Mouse (Mus musculus) forebrain, embryonic 10.5 days (tissue): ENCODE measurements around the gene Ddb2. TPM values are rescaled to one million over a fixed set of nuclear protein-coding genes. Genes with fewer than 3 reads are reported as not detected.
"Not testable (repeated sequence)": the region's sequence is repeated elsewhere in the genome, so short reads cannot be mapped to it uniquely, and the experiment has no call there.

Experiments used
- DNase-seq: peaks from one replicate; pipeline ENCODE4 v3.0.0-alpha.2; 2017; ENCODE audit warnings: low spot score; ENCODE audit errors: extremely low spot score
- H3K27ac ChIP-seq: fragments of 300-500 bp; sonication (generic); 2 replicates; pipeline ENCODE4 v1.5.1; 2016; ENCODE audit warnings: mild to moderate bottlenecking
- H3K27me3 ChIP-seq: fragments of 300-500 bp; sonication (generic); 2 replicates; pipeline ENCODE4 v1.6.1; 2016; ENCODE audit warnings: mild to moderate bottlenecking; ENCODE audit not compliant: poor library complexity, severe bottlenecking
- H3K36me3 ChIP-seq: fragments of 300-500 bp; sonication (generic); replicated peaks from 2 replicates; pipeline ENCODE4 v1.6.1; 2016; ENCODE audit warnings: mild to moderate bottlenecking, moderate library complexity
- H3K4me1 ChIP-seq: fragments of 300-500 bp; sonication (generic); 2 replicates; pipeline ENCODE4 v1.6.1; 2016
- H3K4me3 ChIP-seq: fragments of 300-500 bp; sonication (generic); 2 replicates; pipeline ENCODE4 v1.5.1; 2016; ENCODE audit warnings: mild to moderate bottlenecking, moderate library complexity
- H3K9me3 ChIP-seq: fragments of 300-500 bp; sonication (generic); 2 replicates; pipeline ENCODE4 v1.6.1; 2016; ENCODE audit warnings: mild to moderate bottlenecking, moderate library complexity
- WGBS: fragments of 180-500 bp; shearing (Covaris S2); methylation state at CpG from one replicate; pipeline ENCODE4 v1.1.7; 2016; 5-methylcytosine and 5-hydroxymethylcytosine counted together
- polyA plus RNA-seq: library from polyadenylated mRNA; unstranded; fragments of >200 nt; fragmentation: Nextera tagmentation; extraction: Ambion mirVana; gene quantifications from 2 replicates; pipeline ENCODE4 v1.2.1, GENCODE M21; 2016

Gene Ddb2
- polyA plus RNA-seq, 1 experiment from 2014 or later: 10.6 TPM

DNA sequence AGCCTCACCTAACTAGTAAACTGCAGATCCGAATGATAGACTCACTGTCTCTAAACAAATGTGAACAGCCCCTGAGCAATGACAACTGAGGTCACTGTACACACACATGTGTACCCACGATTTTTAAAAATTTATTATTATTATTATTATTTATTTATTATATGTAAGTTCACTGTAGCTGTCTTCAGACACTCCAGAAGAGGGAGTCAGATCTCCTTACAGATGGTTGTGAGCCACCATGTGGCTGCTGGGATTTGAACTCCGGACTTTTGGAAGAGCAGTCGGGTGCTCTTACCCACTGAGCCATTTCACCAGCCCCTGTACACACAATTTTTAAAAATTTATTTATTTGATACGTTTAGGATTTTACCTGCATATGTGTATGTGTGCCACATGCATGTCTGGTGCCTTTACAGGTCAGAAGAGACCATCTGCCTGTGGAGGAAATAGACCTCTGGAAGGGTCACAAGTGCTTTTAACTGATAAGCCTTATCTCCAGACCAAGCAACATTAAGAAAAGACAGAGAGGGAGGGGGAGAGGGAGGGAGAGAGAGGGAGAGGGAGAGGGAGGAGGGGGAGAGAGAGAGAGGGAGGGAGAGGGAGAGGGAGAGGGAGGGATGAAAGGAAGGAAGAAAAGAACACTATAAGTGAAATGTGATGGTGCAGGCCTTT, 7.9 kb upstream of the Ddb2 start:
- 86% methylated on average over 5 of the region's 5 CpGs for WGBS
- no peak for DNase-seq
- H3K36me3 ChIP-seq: no peaks in the 10 kb centered on the region

DNA sequence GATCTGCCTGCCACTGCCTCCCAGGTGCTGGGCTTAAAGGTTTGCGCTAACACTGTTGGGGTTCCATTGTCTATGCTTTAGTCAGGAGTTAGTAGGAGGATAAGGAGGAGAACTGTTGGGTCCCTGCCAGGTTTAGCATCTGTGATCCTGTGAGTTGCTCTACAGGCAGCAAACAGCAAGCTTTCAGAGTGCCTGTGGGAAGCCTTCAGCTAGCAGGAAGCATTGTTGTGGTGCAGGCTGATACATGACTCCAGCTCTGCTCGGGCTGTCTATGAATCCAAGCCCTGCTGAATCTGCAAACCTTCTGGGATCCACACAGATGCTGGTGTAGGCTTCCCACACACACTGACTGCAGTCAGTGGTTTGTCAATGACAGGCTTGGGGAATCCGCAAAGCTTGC, 6.6 kb upstream of the Ddb2 start:
- no peak for DNase-seq
- Histone ChIP-seq H3K4me3 (no peak overlapping the region), H3K27me3 (no peaks in the 10 kb centered on the region), H3K36me3 (no peaks in the 10 kb centered on the region), H3K27ac (0 out of 2 replicates have a peak overlapping the region, but pooled peaks have one; percentile 6), H3K4me1 (peaks cover 12% of the 10 kb centered on the region), H3K9me3 (no peaks in the 10 kb centered on the region)
- WGBS: 68% methylated on average over 3 of the region's 3 CpGs

More for the DNA sequence above, 7.9 kb upstream of the Ddb2 start:
- Histone ChIP-seq H3K4me3 (no peak overlapping the region), H3K27ac (no peak overlapping the region), H3K9me3 (no peaks in the 10 kb centered on the region), H3K4me1 (peaks cover 12% of the 10 kb centered on the region), H3K27me3 (no peaks in the 10 kb centered on the region)

DNA sequence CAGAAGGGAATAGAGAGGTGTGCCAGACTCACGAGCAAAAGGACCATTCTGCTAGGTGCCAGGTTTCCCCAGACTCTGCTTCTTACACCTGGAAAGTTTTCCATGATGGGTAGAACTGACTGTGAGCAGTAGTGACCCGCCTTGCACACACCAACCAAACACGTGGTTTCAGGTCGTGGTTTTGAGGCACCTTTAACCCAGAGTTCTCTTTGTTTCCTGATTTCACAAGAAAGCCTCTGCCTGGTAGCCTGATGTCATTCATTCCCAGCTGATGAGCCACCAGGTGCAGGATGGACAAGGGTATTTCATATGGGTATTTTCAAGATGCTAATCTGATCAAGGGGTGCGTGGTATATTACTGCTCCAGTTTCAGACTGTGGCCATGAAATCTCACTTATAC, 5.8 kb upstream of the Ddb2 start:
- Histone ChIP-seq H3K27ac (no peak overlapping the region), H3K4me3 (no peak overlapping the region), H3K27me3 (no peaks in the 10 kb centered on the region), H3K9me3 (no peaks in the 10 kb centered on the region), H3K4me1 (peaks cover 15% of the 10 kb centered on the region), H3K36me3 (no peaks in the 10 kb centered on the region)
- DNase-seq: no peak
- WGBS: 79% methylated on average over 5 of the region's 5 CpGs

DNA sequence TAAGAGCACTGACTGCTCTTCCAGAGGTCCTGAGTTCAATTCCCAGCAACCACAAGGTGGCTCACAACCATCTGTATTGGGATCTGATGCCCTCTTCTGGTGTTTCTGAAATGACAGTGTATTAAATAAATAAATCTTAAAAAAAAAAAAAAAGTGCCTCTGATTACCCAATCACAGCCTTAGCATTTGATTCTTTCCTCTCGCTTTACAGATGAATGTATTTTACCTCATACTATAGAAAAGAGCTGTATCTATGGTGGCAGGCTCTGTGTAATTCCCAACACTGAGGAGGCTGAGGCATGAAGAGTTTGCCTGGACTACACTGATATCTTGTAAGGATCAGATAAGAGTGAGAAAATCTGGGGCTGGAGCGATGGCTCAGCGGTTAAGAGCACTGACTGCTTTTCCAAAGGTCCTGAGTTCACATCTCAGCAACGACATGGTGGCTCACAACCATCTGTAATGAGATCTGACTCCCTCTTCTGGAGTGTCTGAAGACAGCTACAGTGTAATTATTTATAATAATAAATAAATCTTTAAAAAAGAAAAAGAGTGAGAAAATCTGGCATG, 814 bp upstream of the Ddb2 start:
- not testable (repeated sequence) for H3K27me3 ChIP-seq, DNase-seq, H3K9me3 ChIP-seq, H3K36me3 ChIP-seq
- Histone ChIP-seq H3K4me1 (peaks cover 12% of the 10 kb centered on the region), H3K27ac (peak overlapping the region; percentile 89), H3K4me3 (peak overlapping the region; percentile 64)
- WGBS: 27% methylated on average over 4 of the region's 4 CpGs

DNA sequence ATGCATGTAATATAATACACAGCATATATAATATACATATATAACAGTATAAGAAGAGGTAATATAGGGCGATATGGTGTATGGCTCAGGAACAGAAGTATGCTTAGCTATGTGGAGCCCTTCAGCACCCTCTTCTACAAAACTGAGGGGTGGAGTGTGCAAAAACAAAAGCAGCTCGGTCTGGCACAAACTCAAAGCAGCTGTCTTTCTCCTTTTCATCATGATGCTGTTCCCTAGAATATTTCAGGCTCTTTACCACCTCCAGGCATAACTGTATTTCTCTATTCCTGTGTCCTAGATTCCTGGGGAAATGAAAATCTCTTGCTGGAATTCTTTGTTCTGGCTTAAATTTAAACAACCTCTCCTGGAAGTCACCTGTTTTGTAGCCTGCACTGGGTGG, 7.0 kb downstream of the Ddb2 start:
- Histone ChIP-seq H3K9me3 (no peaks in the 10 kb centered on the region), H3K4me3 (no peak overlapping the region), H3K27me3 (no peaks in the 10 kb centered on the region), H3K36me3 (0 out of 2 replicates have a peak, but pooled peaks cover 6% of the 10 kb centered on the region), H3K27ac (no peak overlapping the region), H3K4me1 (no peaks in the 10 kb centered on the region)
- no peak for DNase-seq
- 70% methylated on average over 2 of the region's 2 CpGs for WGBS

DNA sequence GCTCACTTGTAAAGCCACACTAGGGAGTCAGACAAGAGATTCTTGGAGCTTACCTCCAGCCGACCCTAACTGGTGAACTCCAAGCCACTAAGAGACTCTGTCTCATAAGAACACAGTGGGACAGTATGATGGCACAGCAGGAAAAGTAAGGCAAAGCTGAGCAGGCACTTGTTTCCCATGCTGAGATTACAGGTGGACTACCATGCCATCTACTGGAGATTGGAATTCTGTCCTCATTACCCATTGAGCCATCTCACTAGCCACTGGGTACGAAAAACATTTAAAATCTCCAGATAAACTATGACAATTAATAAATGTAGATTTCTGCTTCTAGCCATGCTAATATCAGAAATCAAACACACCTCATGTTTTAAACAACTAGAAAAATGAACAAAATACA, 13.2 kb downstream of the Ddb2 start:
- Histone ChIP-seq H3K4me3 (no peak overlapping the region), H3K9me3 (no peaks in the 10 kb centered on the region), H3K27ac (no peak overlapping the region), H3K36me3 (no peaks in the 10 kb centered on the region), H3K27me3 (no peaks in the 10 kb centered on the region), H3K4me1 (no peaks in the 10 kb centered on the region)
- WGBS: 77% methylated on average over 2 of the region's 2 CpGs
- no peak for DNase-seq

DNA sequence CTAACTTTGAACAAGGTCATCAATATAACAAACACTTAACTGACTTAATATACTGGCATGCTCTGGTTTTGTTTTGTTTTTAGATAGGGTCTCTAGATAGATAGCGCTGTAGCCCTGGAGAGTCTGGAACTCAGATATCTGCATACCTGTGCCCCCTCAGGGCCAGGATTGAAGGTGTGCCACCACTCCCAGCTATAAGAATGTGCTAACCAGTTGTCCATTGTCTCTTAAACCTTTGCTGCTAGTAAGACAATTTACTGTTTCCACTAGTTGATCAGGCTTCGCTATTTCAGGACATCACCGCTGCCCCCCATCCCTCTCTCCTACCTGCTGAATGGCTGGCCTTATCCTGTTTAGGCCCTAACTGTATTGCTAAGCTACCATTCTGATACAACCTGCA, 16.3 kb downstream of the Ddb2 start:
- Histone ChIP-seq H3K36me3 (peaks cover 15% of the 10 kb centered on the region), H3K9me3 (no peaks in the 10 kb centered on the region), H3K4me1 (no peaks in the 10 kb centered on the region), H3K27ac (no peak overlapping the region), H3K4me3 (no peak overlapping the region), H3K27me3 (no peaks in the 10 kb centered on the region)
- DNase-seq: no peak
- WGBS: 95% methylated on average over 3 of the region's 3 CpGs

DNA sequence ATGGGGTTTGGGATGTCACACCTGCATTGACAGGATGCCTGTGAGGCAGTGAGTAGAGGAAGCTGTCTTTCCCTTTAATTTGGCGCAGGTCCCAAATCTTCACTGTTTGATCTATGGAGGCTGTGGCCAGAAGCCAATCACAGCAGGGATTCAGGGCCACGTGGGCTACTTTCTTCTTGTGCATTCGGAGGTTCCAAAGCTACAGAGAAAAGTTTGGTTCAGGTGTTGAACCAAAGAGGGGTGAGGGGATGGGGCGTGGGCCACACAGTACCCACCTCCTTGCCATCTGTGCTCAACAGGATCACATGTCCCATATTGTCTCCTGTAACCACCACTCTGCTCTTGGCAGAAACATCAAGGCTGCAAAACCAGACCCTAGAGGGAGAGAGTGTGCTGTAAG, 19.8 kb downstream of the Ddb2 start:
- no peaks in the 10 kb centered on the region for H3K9me3 ChIP-seq

DNA sequence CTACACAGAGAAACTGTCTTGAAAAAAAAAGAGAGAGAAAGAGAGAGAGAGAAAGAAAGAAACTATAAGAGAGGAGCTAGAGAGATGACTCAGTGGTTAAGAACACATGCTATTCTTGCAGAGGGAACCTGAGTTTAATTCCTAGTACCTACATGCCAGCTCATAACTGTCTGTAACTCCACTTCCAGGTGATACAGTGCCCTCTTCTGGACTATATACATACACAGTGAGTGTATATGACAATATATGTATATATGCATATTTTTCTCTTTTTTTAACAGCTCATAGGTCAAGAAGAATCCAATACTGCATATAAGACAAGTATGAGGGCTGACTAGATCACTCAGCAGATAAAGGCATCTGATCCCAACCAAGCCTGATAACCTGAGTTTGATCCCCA, 23.5 kb downstream of the Ddb2 start:
- no peaks in the 10 kb centered on the region for H3K27me3 ChIP-seq
- H3K4me3 ChIP-seq: no peak overlapping the region
- no peak overlapping the region for H3K27ac ChIP-seq
- H3K9me3 ChIP-seq: no peaks in the 10 kb centered on the region
- peaks cover 80% of the 10 kb centered on the region for H3K36me3 ChIP-seq
- H3K4me1 ChIP-seq: no peaks in the 10 kb centered on the region
- no peak for DNase-seq

More for the DNA sequence above, 19.8 kb downstream of the Ddb2 start:
- Histone ChIP-seq H3K4me1 (no peaks in the 10 kb centered on the region), H3K36me3 (peaks cover 45% of the 10 kb centered on the region), H3K4me3 (no peak overlapping the region), H3K27ac (no peak overlapping the region), H3K27me3 (no peaks in the 10 kb centered on the region)
- WGBS: 80% methylated on average over 4 of the region's 4 CpGs
- DNase-seq: no peak

DNA sequence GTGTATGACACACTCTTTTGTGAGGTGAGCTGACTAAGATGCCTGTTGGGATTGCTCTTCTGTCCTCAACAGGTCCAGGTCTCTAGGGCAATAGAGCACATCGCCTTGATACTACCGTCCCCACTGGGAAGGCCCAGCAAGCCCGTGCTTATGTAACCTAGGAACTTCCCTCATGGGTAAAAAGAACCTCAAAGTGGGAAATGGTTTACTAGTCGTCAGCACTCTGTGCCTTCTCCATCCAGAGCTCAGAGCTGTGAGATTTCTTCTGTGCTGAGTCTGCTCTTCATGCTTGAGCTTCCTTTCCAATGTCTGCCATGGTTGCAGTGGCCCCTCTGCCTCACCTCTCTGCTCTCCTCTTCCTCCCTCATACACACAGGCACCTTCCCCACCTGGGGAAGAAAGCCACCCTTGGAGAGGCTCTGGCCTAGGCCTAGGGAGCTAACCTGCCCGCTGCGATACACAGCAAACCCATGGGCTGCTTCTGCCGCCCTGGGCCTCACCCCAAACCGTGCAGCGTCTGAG, 30.5 kb downstream of the Ddb2 start:
- Histone ChIP-seq H3K4me1 (peaks cover 25% of the 10 kb centered on the region), H3K36me3 (peaks cover 67% of the 10 kb centered on the region), H3K9me3 (no peaks in the 10 kb centered on the region), H3K27ac (no peak overlapping the region), H3K4me3 (no peak overlapping the region), H3K27me3 (no peaks in the 10 kb centered on the region)
- 95% methylated on average over 9 of the region's 9 CpGs for WGBS
- DNase-seq: no peak

DNA sequence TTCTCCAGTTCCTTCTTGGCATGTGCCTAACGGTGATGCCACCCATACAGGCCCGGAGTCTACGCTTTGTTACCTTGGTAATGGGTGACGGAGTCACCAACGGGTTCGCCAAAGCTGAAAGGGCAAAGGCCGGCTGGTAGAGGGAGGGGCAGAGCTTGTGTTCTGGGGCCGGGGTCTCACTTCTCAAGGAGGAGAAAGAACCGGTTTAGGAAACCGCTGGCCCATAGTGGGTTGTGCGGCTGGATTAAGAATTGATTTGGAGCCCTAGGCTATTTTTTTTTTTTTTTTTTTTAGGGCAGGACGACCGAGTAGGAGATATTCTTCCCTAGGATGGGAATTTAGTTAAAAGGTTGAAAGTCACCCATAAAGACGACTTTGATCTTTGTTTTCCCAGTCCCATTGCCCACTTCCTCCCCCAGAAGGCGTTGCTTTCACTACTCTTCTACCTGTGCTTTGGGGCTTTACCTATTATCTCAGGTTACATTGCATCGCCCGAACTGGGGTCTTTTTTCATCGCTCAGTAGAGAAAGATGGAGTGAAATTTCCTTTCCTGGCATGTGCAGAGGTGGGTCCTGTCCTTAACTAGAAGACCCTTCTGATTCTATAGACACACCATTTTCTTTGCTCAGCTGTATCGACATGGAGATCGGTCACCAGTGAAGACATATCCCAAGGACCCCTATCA, 33.7 kb downstream of the Ddb2 start:
- Histone ChIP-seq H3K9me3 (no peaks in the 10 kb centered on the region), H3K36me3 (peaks cover 37% of the 10 kb centered on the region), H3K4me3 (peak overlapping the region; percentile 85), H3K27me3 (no peaks in the 10 kb centered on the region), H3K4me1 (peaks cover 25% of the 10 kb centered on the region), H3K27ac (peak overlapping the region; percentile 94)
- WGBS: 14% methylated on average over 20 of the region's 20 CpGs
- no peak for DNase-seq

DNA sequence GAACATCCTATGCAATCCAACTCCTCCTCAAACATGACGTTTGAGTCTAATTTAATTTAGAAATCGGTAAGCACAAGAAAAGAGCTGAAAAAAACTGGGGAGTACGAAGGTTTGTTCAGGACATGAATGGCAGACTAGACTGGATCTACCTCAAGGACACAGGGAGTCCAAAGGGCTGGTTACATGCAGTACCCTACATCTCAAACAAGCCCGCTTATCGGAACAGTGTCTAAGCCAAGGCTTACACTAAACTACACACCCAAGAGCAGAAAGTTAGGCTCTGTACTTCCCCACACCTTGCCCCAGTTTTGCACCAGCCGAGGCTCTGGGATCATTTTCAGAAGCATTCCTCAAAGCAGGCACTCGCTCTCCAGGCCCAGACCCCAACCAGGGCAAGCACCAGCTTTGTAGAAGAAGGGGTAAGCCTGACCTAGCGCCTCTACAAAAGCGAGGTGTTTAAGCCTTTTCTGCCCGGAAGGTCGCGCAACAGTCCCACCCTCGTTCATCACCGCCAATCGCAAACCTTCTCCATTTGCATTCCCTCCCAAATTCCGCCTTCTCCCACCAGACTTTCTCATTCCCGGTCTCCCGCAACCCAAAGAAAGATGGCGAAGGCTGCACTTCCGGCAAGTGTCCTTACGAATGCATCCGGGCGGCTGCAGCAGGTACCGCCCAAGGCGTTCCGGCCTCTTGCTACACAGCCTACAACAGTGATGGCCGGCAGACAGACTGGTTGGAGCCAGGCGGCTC, 34.4 kb downstream of the Ddb2 start, which contains the start of the genes Nr1h3 and Acp2:
Gene Nr1h3 (minus strand): TSS at position 613 of the 750 bp plus-strand sequence.
Gene Acp2 (plus strand): TSS at position 664 of the 750 bp plus-strand sequence.
- WGBS: 5% methylated on average over 28 of the region's 28 CpGs
- DNase-seq: peak; percentile 97
- Histone ChIP-seq H3K27me3 (no peaks in the 10 kb centered on the region), H3K4me3 (peak within 1 kb of the TSS; percentile 85), H3K36me3 (peaks cover 30% of the 10 kb centered on the region), H3K4me1 (peaks cover 25% of the 10 kb centered on the region), H3K27ac (peak within 1 kb of the TSS; percentile 94), H3K9me3 (no peaks in the 10 kb centered on the region)
